Mouse (Mus musculus) thymus, postnatal 14 days (tissue): Measurements from ENCODE around the gene Rcn3.
"Not testable (repeated sequence)": the region's sequence is repeated elsewhere in the genome, so short reads cannot be mapped to it uniquely, and the experiment has no call there.

ENCODE experiments used
- DNase-seq: peaks from one replicate; pipeline ENCODE4 v3.0.0; 2021

Gene Rcn3

GRCm38 (mm10) chr7:45092048-45092447, at the start of gene Rcn3:
TSS of gene Rcn3 (minus strand) at chr7:45092221.
- DNase-seq, result no peak

DNA sequence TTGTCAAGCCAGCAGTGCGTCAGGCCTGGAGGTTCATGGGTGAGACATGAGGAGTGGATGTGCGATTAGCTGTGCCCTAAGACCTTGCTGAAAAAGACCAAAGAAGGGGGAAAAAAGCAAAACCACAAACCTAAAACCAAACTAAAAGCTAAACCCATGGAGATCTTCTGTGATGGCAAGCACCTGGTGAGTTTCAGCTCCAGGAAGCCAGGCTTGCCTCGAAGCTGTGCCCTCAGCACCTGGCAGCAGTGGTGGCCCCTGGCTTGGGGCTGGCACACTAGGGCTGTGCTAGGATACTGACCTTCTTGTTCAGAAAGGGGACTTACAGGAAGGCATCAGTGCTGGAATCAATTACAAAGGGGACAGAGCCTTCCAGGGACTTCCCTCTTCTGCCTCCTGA, 49.3 kb upstream of the Rcn3 start:
- DNase-seq, result peak; percentile 70

DNA sequence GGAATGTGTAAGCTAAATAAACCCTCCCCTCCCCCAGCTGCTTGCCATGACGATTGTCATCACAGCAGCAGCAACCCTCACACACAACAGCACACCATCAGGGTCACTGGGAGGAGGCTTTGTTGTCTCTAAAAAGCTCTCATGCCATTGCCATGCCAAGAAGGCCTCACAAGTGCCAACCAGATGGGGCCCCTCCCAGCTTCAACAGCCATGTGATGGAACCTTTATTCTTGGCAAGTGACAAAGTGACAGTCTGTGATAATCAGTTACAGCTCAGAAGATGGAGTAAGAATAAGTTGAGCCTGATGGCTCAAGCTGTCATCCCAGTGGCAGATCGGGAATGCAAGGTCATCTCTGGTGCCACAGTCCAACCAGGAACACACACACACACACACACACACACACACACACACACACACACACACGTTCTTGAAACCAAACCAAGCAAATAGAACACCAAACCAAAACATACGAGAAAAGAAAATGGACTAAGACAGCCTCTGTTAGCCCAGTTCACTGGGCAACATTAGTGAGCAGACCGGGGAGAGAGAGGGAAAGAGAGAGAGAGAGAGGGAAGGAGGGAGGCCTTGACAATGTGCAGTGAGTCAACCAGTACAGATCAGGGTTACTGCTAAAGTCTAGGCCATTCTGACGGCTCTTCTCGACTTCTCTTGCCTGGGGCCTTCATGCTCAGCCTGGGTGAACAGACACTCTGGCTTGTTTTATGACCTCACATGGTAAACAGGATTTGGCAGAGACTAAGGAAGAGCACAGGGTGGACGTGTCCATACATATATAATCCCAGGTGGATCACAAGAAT, 48.1 kb upstream of the Rcn3 start:
- DNase-seq, result no peak

DNA sequence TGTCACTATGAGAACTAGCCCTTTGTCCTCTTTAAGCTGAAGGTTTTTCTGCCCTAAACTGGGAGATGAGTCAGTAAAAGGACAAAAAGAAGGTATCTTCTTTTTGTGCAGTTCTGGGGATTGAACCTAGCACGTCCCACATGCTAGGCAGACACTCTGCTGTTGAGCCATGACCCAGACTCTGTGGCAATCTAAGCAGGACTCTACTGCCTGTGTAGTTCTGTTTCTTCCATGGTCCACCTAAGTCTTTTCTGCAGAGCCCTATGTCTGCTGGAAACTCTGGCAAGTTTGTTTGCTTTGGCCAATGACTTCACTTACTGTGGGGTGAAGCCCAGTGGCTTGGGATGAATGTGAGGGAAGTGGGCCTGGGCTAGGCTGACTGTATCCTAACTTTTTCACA, 46.4 kb upstream of the Rcn3 start:
- DNase-seq, result no peak

- DNase-seq, result peak; percentile 57
Observed at GRCm38 (mm10) chr7:45137171-45138006, 45.4 kb upstream of the Rcn3 start.

DNA sequence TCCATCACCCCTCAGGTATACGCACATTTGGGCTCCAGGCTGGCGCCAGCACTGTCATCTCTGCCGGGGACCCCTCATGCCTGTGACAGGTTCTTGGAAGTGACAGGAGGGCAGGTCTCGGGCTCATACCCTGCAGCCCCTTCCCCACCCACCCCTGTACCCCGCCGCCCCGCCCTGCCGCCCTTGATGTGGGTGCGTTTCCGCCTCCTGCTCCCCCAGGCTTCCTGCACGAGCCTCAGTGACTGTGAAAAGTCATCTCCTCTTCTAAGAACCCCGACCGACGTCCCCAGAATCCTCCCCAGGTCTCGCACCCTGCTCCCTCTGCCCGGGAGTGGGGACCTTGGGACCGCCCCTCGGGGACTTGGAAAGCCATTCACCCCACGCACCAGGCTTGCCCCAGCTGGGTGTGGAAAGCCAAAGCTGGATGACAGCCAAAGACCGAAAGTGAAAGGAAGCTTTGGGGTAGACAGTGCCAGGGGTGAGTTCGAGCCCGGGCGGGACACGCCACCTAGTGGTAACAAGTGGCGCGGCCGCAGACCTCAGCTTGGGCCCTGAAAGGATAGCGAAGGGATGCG, 44.1 kb upstream of the Rcn3 start, which contains the start of the genes Gm45713 and Flt3l:
Gene Gm45713 (minus strand): TSS at position 239 of the 575 bp plus-strand sequence.
Gene Flt3l (minus strand): TSS at position 440 of the 575 bp plus-strand sequence.
- DNase-seq, result peak; percentile 91

- DNase-seq, result no peak
Observed at GRCm38 (mm10) chr7:45135370-45135769, 43.3 kb upstream of the Rcn3 start.

DNA sequence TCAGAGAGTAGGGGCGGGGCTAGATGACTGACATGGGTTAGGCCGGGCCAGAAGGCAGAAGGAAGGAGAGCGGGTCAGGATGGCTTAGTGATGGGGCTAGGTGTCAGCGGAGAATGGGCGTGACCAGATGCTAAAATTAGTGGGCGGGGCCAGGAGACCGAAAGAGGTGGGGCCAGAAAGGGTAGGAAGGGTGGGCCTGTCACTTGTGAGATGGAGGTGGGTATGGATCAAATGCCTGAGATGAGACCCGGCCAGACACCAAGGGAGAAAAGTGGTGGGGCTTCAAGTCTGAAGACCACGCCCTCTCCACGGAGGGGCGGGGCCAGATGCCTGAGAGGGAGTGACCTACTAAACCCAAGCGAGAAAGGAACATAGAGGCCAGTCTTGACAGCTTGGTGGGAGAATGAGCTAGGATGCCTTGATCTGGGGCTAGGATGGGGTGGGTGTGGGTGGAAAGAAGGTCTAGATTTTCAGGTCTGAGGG, 42.6 kb upstream of the Rcn3 start:
- DNase-seq, result peak; percentile 65

DNA sequence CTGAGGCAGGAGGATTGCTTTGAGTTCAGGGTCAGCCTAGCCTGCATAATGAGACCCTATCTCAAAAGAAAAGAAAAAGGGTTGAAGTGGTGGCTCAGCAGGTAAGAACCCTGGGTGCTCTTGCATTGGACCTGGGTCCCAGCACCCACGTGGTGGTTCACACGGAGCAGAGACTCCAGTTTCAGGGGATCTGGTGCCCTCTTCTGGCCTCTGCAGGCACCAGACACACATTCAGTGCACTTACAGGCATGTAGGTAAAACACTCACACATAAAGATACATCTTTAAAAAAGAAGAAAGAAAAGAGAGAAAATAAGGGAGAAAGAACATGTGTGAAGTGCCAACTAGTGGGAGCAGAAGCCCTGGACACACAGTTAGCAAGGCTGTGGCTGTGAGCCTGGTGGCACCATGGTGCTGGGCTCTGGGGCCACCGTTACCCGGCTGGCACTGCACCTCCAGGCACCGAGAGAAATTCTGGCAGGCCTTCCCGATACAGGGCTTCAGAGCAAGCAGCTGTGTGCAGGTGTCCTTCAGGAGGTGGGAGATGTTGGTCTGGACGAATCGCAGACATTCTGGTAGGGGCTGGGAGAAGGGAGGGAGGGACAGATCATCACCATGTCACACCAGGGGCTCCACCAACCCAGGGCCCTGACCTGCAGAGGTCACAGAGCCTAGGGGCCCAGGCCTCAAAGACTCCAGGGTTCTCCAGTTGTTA, 41.6 kb upstream of the Rcn3 start:
- DNase-seq, result no peak

- DNase-seq, result no peak
Observed at GRCm38 (mm10) chr7:45131850-45132249, 39.8 kb upstream of the Rcn3 start.

DNA sequence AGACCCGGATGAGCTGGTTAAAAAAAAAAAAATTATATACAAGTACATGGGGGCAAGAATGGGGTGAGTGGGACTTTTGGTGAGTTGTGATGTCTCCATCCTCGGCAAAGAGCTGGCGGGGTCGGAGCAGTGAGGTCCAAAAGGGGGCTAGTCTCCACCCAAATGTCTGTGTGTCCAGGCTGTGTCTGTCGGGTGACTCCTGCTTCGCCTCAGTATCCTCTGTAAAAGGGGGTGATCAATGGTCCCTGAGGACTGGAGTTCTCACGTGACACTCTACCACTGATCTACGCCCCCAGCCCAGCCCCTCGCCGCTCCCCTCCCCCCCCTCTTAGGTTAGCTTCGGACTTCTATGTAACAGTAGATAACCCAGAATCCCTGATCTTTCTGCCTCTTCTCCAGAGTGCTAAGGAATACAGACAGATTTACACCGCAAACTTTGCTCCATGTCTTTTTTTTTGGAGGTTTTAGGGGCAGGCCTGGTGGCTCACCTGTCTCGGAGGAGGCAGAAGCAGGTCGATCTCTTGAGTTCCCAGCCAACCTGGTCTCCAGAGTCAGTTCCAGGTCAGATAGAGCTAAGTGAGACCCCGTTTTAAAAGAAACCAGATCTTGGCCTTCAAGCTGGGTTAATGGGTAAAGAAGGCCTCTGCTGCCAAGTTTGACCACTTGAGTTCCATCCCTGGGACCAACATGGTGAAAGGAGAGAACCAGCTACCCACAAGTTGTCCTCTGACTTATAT, 37.9 kb upstream of the Rcn3 start:
- no peak for DNase-seq

DNA sequence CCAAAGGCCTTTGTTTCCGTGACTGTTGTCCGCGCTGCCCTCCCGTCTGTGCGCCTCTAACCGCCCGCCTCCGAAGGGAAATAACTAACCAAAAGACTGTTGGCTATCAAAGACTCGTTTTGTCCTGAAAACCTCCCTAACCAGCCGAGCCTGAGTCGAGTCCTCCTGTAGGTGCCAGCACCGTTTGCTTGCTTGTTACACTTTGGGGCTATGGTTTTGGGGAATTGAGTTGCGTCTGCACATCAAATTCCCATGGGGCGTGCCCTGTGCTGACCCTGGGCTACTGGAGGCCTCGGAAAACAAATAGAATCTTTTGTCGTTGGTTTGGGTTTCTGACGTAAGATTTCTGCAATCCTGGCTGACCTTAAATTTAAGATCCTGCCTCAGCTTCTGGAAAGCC, 37.3 kb upstream of the Rcn3 start:
- no peak for DNase-seq

- peak; percentile 98 for DNase-seq
Observed at GRCm38 (mm10) chr7:45128624-45129246, 36.7 kb upstream of the Rcn3 start, which contains the start of gene Rpl13a. TSS of gene Rpl13a (minus strand) at chr7:45128761.

DNA sequence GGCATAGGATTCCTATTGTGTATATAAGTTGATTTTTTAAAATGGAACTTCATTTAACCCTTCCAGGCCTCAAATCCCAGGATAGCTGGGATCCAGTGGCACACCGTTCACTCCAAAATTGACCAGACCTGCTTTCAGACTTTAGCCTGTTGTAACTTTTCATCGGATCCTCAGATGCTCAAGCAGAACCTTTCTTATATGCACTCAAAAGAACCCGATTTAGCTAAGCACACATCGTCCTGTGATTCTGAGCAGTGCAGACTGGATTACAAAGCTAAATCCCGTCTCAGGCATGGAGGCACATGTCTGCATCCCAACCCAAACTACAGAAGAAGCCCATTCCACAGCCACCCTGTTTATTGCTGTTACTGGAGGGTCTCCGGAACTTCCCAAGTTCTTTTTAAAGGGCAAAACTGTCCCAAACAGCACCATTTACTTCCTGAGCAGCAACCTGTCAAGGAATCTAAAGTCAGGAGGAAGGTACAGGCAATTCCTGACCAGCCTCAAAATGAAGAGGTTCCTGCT, 35.7 kb upstream of the Rcn3 start:
- no peak for DNase-seq

DNA sequence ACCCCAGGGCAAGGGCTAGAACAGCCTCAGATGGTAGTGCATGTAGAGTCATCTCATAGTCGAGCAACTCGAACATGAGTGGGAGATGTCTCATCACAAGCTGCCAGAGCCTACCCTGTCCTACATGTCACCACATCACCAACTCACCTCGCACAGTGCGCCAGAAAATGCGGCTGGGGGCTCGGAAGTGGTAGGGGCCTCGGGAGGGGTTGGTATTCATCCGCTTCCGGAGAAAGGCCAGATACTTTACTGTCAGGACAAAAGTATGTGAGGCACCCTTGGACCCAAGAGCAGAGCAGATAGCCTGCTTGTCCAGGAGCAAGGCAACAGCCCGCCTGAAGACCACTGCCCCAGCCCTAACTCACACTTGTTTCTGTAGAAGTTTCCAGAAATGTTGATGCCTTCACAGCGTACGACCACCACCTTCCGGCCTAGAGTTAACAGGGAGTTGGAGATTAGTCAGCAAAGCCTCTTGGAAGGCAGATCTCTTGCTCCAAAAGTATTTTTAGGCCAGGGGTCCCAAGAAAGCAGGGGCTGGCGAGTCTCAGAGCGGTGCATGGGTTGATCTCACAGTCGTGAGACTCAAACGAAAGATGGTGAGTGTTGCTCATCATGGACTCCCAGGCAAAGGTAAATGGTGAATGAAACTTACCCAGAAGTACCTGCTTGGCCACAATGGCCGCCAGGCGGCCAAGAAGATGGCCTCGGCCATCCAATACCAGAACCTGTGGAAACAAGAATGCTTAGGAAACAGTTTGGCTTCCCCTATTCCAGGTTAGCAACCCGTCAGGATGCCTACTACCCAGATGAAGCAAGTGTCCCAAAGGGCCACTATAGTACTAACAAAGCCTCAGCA, 35.1 kb upstream of the Rcn3 start:
- DNase-seq, result peak; percentile 46

DNA sequence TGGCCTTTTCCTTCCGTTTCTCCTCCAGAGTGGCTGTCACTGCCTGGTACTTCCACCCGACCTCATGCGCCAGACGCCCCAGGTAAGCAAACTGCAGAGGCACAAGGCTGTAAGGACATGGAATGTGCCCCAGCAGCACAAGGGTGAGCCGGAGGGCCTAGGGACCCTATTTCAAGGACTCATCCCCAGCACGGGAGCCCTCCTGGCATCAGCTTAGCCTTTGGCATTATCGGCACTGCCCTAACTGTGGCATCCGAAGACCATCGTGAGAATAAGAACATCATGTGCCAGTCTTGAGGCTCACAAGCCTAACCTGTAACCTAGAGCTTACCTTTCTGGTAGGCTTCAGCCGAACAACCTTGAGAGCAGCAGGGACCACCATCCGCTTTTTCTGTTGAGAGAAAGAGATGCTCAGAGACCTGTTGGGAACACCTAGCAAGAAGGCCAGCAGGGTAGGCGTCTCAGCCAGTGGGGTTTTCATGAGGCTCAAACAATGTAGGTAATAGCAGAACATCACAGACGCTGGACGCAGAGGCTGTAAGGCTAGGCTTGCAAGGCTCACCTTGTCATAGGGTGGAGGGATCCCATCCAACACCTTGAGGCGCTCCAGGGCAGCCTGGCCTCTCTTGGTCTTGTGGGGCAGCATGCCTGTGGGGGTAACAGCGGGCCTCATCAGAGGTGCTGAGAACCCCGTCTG, 34.3 kb upstream of the Rcn3 start:
- no peak for DNase-seq

GRCm38 (mm10) chr7:45125649-45126048, 33.6 kb upstream of the Rcn3 start:
- not testable (repeated sequence) for DNase-seq

DNA sequence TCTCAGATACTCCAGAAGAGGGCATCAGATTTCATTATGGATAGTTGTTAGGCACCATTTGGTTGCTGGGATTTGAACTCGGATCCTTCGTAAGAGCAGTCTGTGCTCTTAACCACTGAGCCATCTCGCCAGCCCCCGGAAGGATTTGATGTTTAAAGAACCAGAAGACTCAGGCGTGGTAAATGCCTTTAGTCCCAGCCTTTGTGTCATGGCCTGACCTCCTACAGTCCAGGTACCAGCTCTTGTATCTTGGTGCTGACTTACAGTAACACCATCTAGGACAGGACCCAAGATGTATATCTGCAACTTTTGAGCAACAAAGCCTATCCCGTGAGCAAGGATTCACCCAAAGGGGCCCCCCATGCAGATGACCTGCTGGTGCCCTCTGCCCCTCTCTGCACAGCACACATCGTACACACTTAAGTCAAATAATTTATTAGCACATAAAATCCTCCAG, 33.2 kb upstream of the Rcn3 start:
- DNase-seq, result no peak
